Comparison of ENCODE assay signal across 17 mouse cellular contexts in genomic region chr12:73718036-73718435, GRCm38 (mm10).
"Had no signal": no experiment of that assay in that cellular context is flagged by ENCODE, and none has a peak within 500 bp of the region (broad histone marks: within the 10 kb centered on the region; RNA-seq: fewer than 3 reads in every experiment).

No protein-coding gene starts in this region.

- H3K9ac ChIP-seq: liver, postnatal 0 days; lung, embryonic 15.5 days; midbrain, embryonic 13.5 days; midbrain, embryonic 15.5 days; neural tube, embryonic 12.5 days; stomach, embryonic 15.5 days had no signal

- H3K4me2 ChIP-seq: lung, embryonic 15.5 days; midbrain, embryonic 13.5 days; midbrain, embryonic 15.5 days; neural tube, embryonic 12.5 days; stomach, embryonic 15.5 days had no signal

- DNase-seq: liver, postnatal 0 days; lung, adult 2 months; lung, postnatal 14 days; lung, postnatal 36 days; right cerebral cortex, postnatal 14 days; thymus, adult 2 months; thymus, postnatal 25 days; thymus, postnatal 4 days had no signal

- H3K9me3 ChIP-seq: lung, embryonic 15.5 days; megakaryocyte, embryonic 14.5 days; midbrain, embryonic 13.5 days; midbrain, embryonic 15.5 days; neural tube, embryonic 12.5 days; stomach, embryonic 15.5 days had no signal

- H3K4me1 ChIP-seq: lung, embryonic 15.5 days; megakaryocyte, embryonic 14.5 days; neural tube, embryonic 12.5 days; stomach, embryonic 15.5 days had no signal

- H3K4me3 ChIP-seq: lung, embryonic 15.5 days; megakaryocyte, embryonic 14.5 days; midbrain, embryonic 13.5 days; midbrain, embryonic 15.5 days; neural tube, embryonic 12.5 days; stomach, embryonic 15.5 days had no signal

- H3K27ac ChIP-seq: lung, embryonic 15.5 days; macrophage; midbrain, embryonic 13.5 days; midbrain, embryonic 15.5 days; neural tube, embryonic 12.5 days; stomach, embryonic 15.5 days; stomach, postnatal 0 days had no signal

- H3K36me3 ChIP-seq: lung, embryonic 15.5 days; midbrain, embryonic 13.5 days; midbrain, embryonic 15.5 days; neural tube, embryonic 12.5 days; stomach, embryonic 15.5 days had no signal

- H3K27me3 ChIP-seq: lung, embryonic 15.5 days; megakaryocyte, embryonic 14.5 days; midbrain, embryonic 13.5 days; midbrain, embryonic 15.5 days; stomach, embryonic 15.5 days had no signal

- ATAC-seq: liver, postnatal 0 days; lung, postnatal 0 days; midbrain, embryonic 13.5 days; midbrain, embryonic 15.5 days had no signal
